Mouse (Mus musculus) spleen, adult 2 months (tissue): ENCODE measurements around the gene Amdhd2.

Experiments used
- CTCF ChIP-seq: fragments of 200-500 bp; IDR thresholded peaks from 2 replicates; pipeline ENCODE4 v1.5.1; 2011; ENCODE audit warnings: mild to moderate bottlenecking, inconsistent platforms; ENCODE audit not compliant: insufficient read depth, insufficient read length, insufficient replicate concordance; ENCODE audit errors: extremely low read depth
- POLR2A ChIP-seq: fragments of 200-500 bp; IDR thresholded peaks from 2 replicates; pipeline ENCODE4 v1.6.1; 2011; ENCODE audit warnings: low read depth, low read length, inconsistent platforms

DNA sequence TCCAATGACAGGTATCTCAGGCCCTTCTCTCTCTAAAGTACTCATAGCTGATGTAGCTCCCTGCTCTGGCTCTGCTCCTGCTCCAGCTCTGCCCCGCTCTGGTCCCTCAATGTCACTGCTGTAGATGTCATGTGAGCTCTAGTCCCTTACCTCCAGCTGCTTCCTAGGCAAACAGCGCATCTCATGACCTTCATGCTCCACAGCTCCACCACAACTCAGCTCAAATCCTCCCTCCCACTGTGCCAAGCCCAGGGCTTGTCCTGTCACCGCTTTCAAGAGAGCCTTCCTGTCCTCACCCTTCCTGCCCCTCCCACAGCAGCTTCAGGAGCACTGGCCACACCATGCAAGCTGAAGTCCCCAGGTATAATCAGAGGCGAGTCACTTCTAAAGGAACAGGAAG is 36.2 kb upstream of the Amdhd2 start:
- no peak for TF ChIP-seq CTCF
- TF ChIP-seq POLR2A: no peak
